Mouse (Mus musculus) stomach, postnatal 0 days (tissue): ENCODE measurements around the gene Tpt1.

Source experiments
- CTCF ChIP-seq: IDR thresholded peaks from 2 replicates; pipeline ENCODE4 v1.5.1; 2016; ENCODE audit warnings: antibody characterized with exemption, low read depth, mild to moderate bottlenecking, moderate library complexity
- EP300 ChIP-seq: optimal IDR thresholded peaks from 2 replicates; pipeline ENCODE3; 2016; ENCODE audit warnings: antibody characterized with exemption

- TF ChIP-seq CTCF: no peak
- TF ChIP-seq EP300: no peak
These were observed 35.0 kb upstream of the Tpt1 start for GRCm38 (mm10) chr14:75809931-75810330.
